Mouse (Mus musculus) embryonic stem cell, embryonic (primary cell): ENCODE data around the gene Ubr3.

ENCODE experiments used
- CTCF ChIA-PET, 4 experiments: fragments of 300-600 bp in 2 of 4; fragments of 350-600 bp in 2 of 4; sonication (Branson Sonifier 250); formaldehyde crosslinking; loops; one replicate each; lab custom pipeline; 2022; ENCODE audit warnings: inconsistent platforms in 2 of 4; lab: Charles Lee
- POLR2A ChIA-PET, 4 experiments: fragments of 300-600 bp in 2 of 4; fragments of 350-600 bp in 2 of 4; sonication (Branson Sonifier 250); formaldehyde crosslinking; loops; one replicate each; lab custom pipeline; 2022; ENCODE audit warnings: antibody characterized with exemption in 4 of 4, inconsistent platforms in 1 of 4; lab: Charles Lee

The Ubr3 gene

GRCm38 (mm10) chr2:70044466-70044865 lies 147.4 kb downstream of the Ubr3 start:
- ChIA-PET CTCF (no interaction called here), POLR2A (interaction anchor here in 1 of 4 experiments (0.7 kb wide), 1 partner anchor 10 kb away, joined by 5 read pairs; no protein-coding TSS in a partner anchor)

GRCm38 (mm10) chr2:70047868-70048267 lies 150.8 kb downstream of the Ubr3 start:
- ChIA-PET CTCF (interaction anchor here in 1 of 4 experiments (0.6 kb wide), 1 partner anchor 705 kb away, joined by 4 read pairs; no protein-coding TSS in a partner anchor), POLR2A (interaction anchor here in 3 of 4 experiments (0.6 to 2.0 kb wide), 7 partner anchors 10 to 524 kb away, joined by 3 to 7 read pairs (median 3); no protein-coding TSS in a partner anchor)

- ChIA-PET CTCF (interaction anchor here in 1 of 4 experiments (0.6 kb wide), 1 partner anchor 515 kb away, joined by 4 read pairs; no protein-coding TSS in a partner anchor), POLR2A (interaction anchor here in 1 of 4 experiments (1.4 kb wide), 1 partner anchor 15 kb away, joined by 3 read pairs; the partner anchor contains the start of gene Myo3b)
These were observed 156.8 kb downstream of the Ubr3 start for GRCm38 (mm10) chr2:70053803-70054202.

GRCm38 (mm10) chr2:70058201-70058600 lies 161.2 kb downstream of the Ubr3 start:
- ChIA-PET POLR2A (interaction anchor here in 1 of 4 experiments (1.1 kb wide), 1 partner anchor 36 kb away, joined by 3 read pairs; no protein-coding TSS in a partner anchor), CTCF (no interaction called here)

GRCm38 (mm10) chr2:70060359-70061345 lies 163.6 kb downstream of the Ubr3 start:
- ChIA-PET CTCF (no interaction called here), POLR2A (interaction anchor here in 1 of 4 experiments (0.6 kb wide), 1 partner anchor 12 kb away, joined by 5 read pairs; no protein-coding TSS in a partner anchor)

- CTCF ChIA-PET, result no interaction called here
- POLR2A ChIA-PET, result interaction anchor here in 1 of 4 experiments (1.3 kb wide), 1 partner anchor 29 kb away, joined by 4 read pairs; no protein-coding TSS in a partner anchor
These were observed 168.1 kb downstream of the Ubr3 start for GRCm38 (mm10) chr2:70065116-70065515.

GRCm38 (mm10) chr2:70065729-70066300 lies 168.8 kb downstream of the Ubr3 start:
- ChIA-PET POLR2A (interaction anchor here in 1 of 4 experiments (0.5 kb wide), 1 partner anchor 18 kb away, joined by 4 read pairs; no protein-coding TSS in a partner anchor), CTCF (interaction anchor here in 1 of 4 experiments (0.6 kb wide), 2 partner anchors 347 to 536 kb away, joined by 3 to 6 read pairs; no protein-coding TSS in a partner anchor)

- ChIA-PET CTCF (interaction anchor here in 1 of 4 experiments (0.6 kb wide), 2 partner anchors 347 to 536 kb away, joined by 3 to 6 read pairs; no protein-coding TSS in a partner anchor), POLR2A (interaction anchor here in 1 of 4 experiments (0.5 kb wide), 1 partner anchor 18 kb away, joined by 4 read pairs; no protein-coding TSS in a partner anchor)
These were observed 169.4 kb downstream of the Ubr3 start for GRCm38 (mm10) chr2:70066338-70067022.

GRCm38 (mm10) chr2:70069861-70070260 lies 172.8 kb downstream of the Ubr3 start:
- POLR2A ChIA-PET, result interaction anchor here in 1 of 4 experiments (1.4 kb wide), 1 partner anchor 15 kb away, joined by 3 read pairs; no protein-coding TSS in a partner anchor
- CTCF ChIA-PET, result no interaction called here
